Mouse (Mus musculus): ENCODE measurements around the gene Cars. TPM values are rescaled to one million over a fixed set of nuclear protein-coding genes. Genes with fewer than 3 reads are reported as not detected.
"Not testable (repeated sequence)": the region's sequence is repeated elsewhere in the genome, so short reads cannot be mapped to it uniquely, and the experiment has no call there.

The Cars gene
- total and polyA plus RNA-seq, 2 experiments from 2014 or later: 44.5 to 76.2 TPM

DNA sequence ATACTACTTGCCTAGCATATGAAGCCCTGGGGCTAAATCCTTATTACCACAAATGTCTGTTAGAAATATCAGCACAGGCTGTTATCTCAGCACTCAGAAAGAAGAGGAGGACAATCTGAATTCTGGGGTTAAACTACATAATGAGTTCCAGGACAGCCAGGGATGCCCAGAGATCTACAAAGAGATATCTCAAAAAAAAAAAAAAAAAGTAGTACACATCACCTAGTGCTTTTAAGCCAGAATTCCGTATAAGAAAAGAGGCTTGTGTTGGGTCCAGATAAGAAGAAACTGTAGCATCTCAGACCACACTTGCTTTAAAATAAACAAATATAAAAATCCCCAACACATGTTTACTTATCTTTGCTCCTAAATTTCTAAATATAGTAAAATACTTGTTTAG lies 61.2 kb downstream of the Cars start:
- Histone ChIP-seq H3K4me3 (ENCODE audit: low read depth, low read length) (no peak overlapping the region), H3K9ac (replicated peaks; ENCODE audit: low read length, poor library complexity, severe bottlenecking) (no peak overlapping the region), H3K9me3 (ENCODE audit: low read length) (no peaks in the 10 kb centered on the region), H3K36me3 (ENCODE audit: insufficient read depth, low read length) (peaks cover 30% of the 10 kb centered on the region), H3K4me2 (ENCODE audit: low read depth, low read length, poor library complexity, severe bottlenecking) (no peak overlapping the region), H3K27me3 (ENCODE audit: insufficient read depth, low read length) (no peaks in the 10 kb centered on the region), H3K4me1 (ENCODE audit: insufficient read depth, low read length) (no peaks in the 10 kb centered on the region), H3K27ac (ENCODE audit: low read depth, low read length) (no peak overlapping the region)
- 68% methylated on average over 1 of the region's 1 CpGs for WGBS
- no peak for TF ChIP-seq CTCF (IDR thresholded peaks at IDR 0.05)
- no peak for DNase-seq (ENCODE audit: low spot score)
- no peak for ATAC-seq (ENCODE audit: low FRiP score)

DNA sequence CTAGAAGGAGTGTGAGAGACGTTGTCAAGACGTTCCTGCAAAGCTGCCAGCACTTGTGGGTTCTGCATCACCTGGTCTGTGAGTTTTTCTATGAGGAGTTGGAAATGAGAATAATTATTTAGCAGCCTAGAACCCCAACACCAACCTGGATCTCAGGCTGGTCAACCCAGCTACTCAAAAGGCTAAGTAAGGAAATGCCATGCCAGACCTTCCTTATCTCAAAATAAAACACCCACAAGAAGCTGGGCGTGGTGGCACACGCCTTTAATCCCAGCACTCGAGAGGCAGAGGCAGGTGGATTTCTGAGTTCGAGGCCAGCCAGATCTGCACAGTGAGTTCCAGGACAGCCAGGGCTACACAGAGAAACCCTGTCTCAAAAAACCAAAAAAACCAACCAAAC lies 61.7 kb downstream of the Cars start:
- H3K4me1 ChIP-seq (ENCODE audit: insufficient read depth, low read length); H3K4me3 ChIP-seq (ENCODE audit: low read depth, low read length); H3K27me3 ChIP-seq (ENCODE audit: insufficient read depth, low read length); H3K4me2 ChIP-seq (ENCODE audit: low read depth, low read length, poor library complexity, severe bottlenecking); H3K27ac ChIP-seq (ENCODE audit: low read depth, low read length); ATAC-seq (ENCODE audit: low FRiP score); H3K9ac ChIP-seq (replicated peaks; ENCODE audit: low read length, poor library complexity, severe bottlenecking); DNase-seq (ENCODE audit: low spot score); H3K9me3 ChIP-seq (ENCODE audit: low read length): not testable (repeated sequence)
- 97% methylated on average over 6 of the region's 6 CpGs for WGBS
- H3K36me3 ChIP-seq (ENCODE audit: insufficient read depth, low read length): peaks cover 31% of the 10 kb centered on the region

GRCm38 (mm10) chr7:143536251-143536650 lies 63.6 kb downstream of the Cars start:
- Histone ChIP-seq H3K4me1 (ENCODE audit: insufficient read depth, low read length) (no peaks in the 10 kb centered on the region), H3K27me3 (ENCODE audit: insufficient read depth, low read length) (no peaks in the 10 kb centered on the region), H3K4me2 (ENCODE audit: low read depth, low read length, poor library complexity, severe bottlenecking) (no peak overlapping the region), H3K36me3 (ENCODE audit: insufficient read depth, low read length) (peaks cover 44% of the 10 kb centered on the region), H3K9ac (replicated peaks; ENCODE audit: low read length, poor library complexity, severe bottlenecking) (no peak overlapping the region), H3K4me3 (ENCODE audit: low read depth, low read length) (no peak overlapping the region), H3K9me3 (ENCODE audit: low read length) (no peaks in the 10 kb centered on the region), H3K27ac (ENCODE audit: low read depth, low read length) (no peak overlapping the region)
- no peak for TF ChIP-seq CTCF (IDR thresholded peaks at IDR 0.05)
- ATAC-seq (ENCODE audit: low FRiP score) (no peak), DNase-seq (ENCODE audit: low spot score) (no peak)
- WGBS: 95% methylated on average over 3 of the region's 3 CpGs

DNA sequence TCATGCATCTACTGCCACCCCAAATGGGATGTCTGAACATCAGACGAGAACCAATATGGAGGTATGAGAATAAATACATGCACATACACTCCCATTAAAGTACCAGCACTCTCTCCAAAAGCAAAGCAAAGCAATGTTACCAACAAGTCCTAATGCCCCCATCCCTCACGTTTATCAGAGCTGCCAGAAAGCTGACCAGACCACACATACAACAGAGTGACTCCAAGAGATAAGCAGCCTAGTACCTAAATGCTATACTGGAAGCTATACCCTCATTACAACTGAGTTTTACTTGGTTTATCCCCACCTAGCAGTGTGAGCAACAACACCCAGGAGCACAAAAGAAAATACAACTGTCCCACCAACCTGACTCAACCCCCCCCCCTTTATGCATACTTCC lies 66.6 kb downstream of the Cars start:
- ATAC-seq (ENCODE audit: low FRiP score) (no peak), DNase-seq (ENCODE audit: low spot score) (no peak)
- WGBS: 86% methylated on average over 2 of the region's 2 CpGs
- no peak overlapping the region for H3K4me3 ChIP-seq (ENCODE audit: low read depth, low read length)
- no peaks in the 10 kb centered on the region for H3K4me1 ChIP-seq (ENCODE audit: insufficient read depth, low read length)
- no peaks in the 10 kb centered on the region for H3K27me3 ChIP-seq (ENCODE audit: insufficient read depth, low read length)
- H3K9ac ChIP-seq (replicated peaks; ENCODE audit: low read length, poor library complexity, severe bottlenecking): no peak overlapping the region
- H3K9me3 ChIP-seq (ENCODE audit: low read length): no peaks in the 10 kb centered on the region
- H3K36me3 ChIP-seq (ENCODE audit: insufficient read depth, low read length): peaks cover 63% of the 10 kb centered on the region
- H3K4me2 ChIP-seq (ENCODE audit: low read depth, low read length, poor library complexity, severe bottlenecking): no peak overlapping the region
- TF ChIP-seq CTCF (IDR thresholded peaks at IDR 0.05): no peak
- H3K27ac ChIP-seq (ENCODE audit: low read depth, low read length): no peak overlapping the region

- ATAC-seq (ENCODE audit: low FRiP score): no peak
- H3K9me3 ChIP-seq (ENCODE audit: low read length): no peaks in the 10 kb centered on the region
- H3K27me3 ChIP-seq (ENCODE audit: insufficient read depth, low read length): no peaks in the 10 kb centered on the region
- no peak for TF ChIP-seq CTCF (IDR thresholded peaks at IDR 0.05)
- no peak overlapping the region for H3K9ac ChIP-seq (replicated peaks; ENCODE audit: low read length, poor library complexity, severe bottlenecking)
- no peak for DNase-seq (ENCODE audit: low spot score)
- no peak overlapping the region for H3K4me2 ChIP-seq (ENCODE audit: low read depth, low read length, poor library complexity, severe bottlenecking)
- H3K4me3 ChIP-seq (ENCODE audit: low read depth, low read length): no peak overlapping the region
- 91% methylated on average over 1 of the region's 1 CpGs for WGBS
- H3K4me1 ChIP-seq (ENCODE audit: insufficient read depth, low read length): no peaks in the 10 kb centered on the region
- peaks cover 66% of the 10 kb centered on the region for H3K36me3 ChIP-seq (ENCODE audit: insufficient read depth, low read length)
- no peak overlapping the region for H3K27ac ChIP-seq (ENCODE audit: low read depth, low read length)
Observed at GRCm38 (mm10) chr7:143532410-143532809, 67.5 kb downstream of the Cars start.

- peaks cover 84% of the 10 kb centered on the region for H3K36me3 ChIP-seq (ENCODE audit: insufficient read depth, low read length)
- H3K4me2 ChIP-seq (ENCODE audit: low read depth, low read length, poor library complexity, severe bottlenecking): no peak overlapping the region
Observed at GRCm38 (mm10) chr7:143519333-143519732, 80.6 kb downstream of the Cars start.

More at GRCm38 (mm10) chr7:143519333-143519732, 80.6 kb downstream of the Cars start:
- Histone ChIP-seq H3K27me3 (ENCODE audit: insufficient read depth, low read length) (no peaks in the 10 kb centered on the region), H3K9ac (replicated peaks; ENCODE audit: low read length, poor library complexity, severe bottlenecking) (no peak overlapping the region), H3K27ac (ENCODE audit: low read depth, low read length) (no peak overlapping the region), H3K4me3 (ENCODE audit: low read depth, low read length) (no peak overlapping the region), H3K9me3 (ENCODE audit: low read length) (no peaks in the 10 kb centered on the region), H3K4me1 (ENCODE audit: insufficient read depth, low read length) (no peaks in the 10 kb centered on the region)
- DNase-seq (ENCODE audit: low spot score) (no peak), ATAC-seq (ENCODE audit: low FRiP score) (no peak)
- TF ChIP-seq CTCF (IDR thresholded peaks at IDR 0.05): no peak
- 86% methylated on average over 4 of the region's 4 CpGs for WGBS

All from midbrain, postnatal 0 days (tissue).